In the genomic region with DNA sequence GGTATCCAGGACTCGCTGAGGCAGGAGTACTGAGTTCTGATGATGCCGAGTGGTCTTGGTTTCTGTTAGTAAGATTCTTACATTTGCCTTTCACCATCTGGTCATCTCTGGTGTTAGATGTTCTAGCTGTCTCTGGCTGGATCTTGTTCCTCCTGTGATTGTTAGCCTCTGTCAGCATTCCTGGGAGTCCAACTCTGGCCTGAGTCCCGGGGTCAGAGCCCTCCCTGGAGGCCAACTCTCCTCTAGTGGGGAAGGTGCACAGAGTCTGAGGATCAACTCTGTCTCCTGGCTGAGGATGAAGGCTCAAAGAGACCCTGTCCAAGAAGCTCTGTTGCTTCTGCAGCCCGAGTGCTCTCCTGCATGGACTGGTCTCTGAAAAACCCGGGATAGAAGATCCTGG, we compare ENCODE assay signal across 3 mouse cellular contexts. TPM values are rescaled to one million over a fixed set of nuclear protein-coding genes. Genes with fewer than 3 reads are reported as not detected.
"Had no signal": no experiment of that assay in that cellular context is flagged by ENCODE, and none has a peak within 500 bp of the region (broad histone marks: within the 10 kb centered on the region; RNA-seq: fewer than 3 reads in every experiment).

No protein-coding gene starts in this region.

RNA-seq across cellular contexts. Expression of a gene that starts 37.8 kb away (rescaled TPM):
- polyA plus RNA-seq: neural tube, embryonic 14.5 days; small intestine, adult 2 months; urinary bladder, adult 2 months had no signal
